Mouse (Mus musculus) layer of hippocampus, postnatal 25 days (tissue): ENCODE data around the gene Sema4g. TPM values are rescaled to one million over a fixed set of nuclear protein-coding genes. Genes with fewer than 3 reads are reported as not detected.

Source experiments
- DNase-seq, 2 experiments: peaks; one replicate each; pipeline ENCODE4 v3.0.0; 2022; ENCODE audit warnings: mixed read lengths in 2 of 2, low spot score in 1 of 2; ENCODE audit errors: extremely low spot score in 1 of 2
- total RNA-seq, 2 experiments: library from RNA; stranded (reverse); gene quantifications; 2 replicates each; pipeline ENCODE4 v1.2.3; 2021

Sema4g gene
- total RNA-seq, 2 experiments from 2014 or later: 24.8 to 29.1 TPM

- DNase-seq: peak; percentile 84 to 91
These were observed 58.6 kb downstream of the Sema4g start, which contains the start of gene Sfxn3 for GRCm38 (mm10) chr19:45047417-45047934. TSS of gene Sfxn3 (plus strand) at chr19:45047503.

- peak; percentile 51 to 55 for DNase-seq
These were observed 59.2 kb downstream of the Sema4g start for GRCm38 (mm10) chr19:45047935-45048643.

DNA sequence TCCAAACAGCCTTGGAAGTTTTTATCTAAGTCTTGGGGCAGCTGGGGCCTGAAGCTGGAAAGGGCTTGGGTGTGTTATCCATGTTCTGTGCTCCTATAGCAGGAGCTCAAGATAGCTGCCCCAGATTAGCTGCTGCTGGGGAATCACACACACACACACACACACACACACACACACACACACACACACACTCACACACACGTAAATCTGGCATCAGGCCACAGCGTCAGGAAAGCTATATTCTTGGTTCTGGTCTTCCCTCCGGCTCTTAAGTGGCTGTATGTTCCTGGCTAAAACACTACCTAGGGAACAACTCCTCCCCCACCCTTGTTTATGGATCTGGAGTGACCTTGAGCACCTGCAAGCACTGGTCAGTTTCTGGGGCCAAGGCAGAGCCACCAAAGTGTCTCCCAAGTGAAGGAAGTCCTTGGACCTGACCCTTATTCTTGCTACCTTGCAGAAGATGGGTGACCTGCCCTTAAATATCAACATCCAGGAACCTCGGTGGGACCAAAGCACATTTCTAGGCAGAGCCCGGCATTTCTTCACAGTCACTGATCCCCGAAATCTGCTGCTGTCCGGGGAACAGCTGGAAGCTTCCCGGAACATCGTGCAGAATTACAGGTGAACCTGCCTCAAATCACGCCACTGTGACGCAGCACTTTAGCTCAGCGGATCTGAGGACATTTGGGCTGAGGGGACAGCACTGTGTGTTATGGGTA lies 59.9 kb downstream of the Sema4g start:
- no peak for DNase-seq

- no peak for DNase-seq
These were observed 60.6 kb downstream of the Sema4g start for GRCm38 (mm10) chr19:45049523-45049922.

Other genes starting within 250 kb of the Sema4g start
- under 1 TPM; 0.30 to 0.52 TPM for gene Pax2, start 233.1 kb upstream of the Sema4g start, total RNA-seq
- gene Slf2, start 58.0 kb upstream of the Sema4g start, total RNA-seq: 10 to 100 TPM; 31.8 to 39.3 TPM
- 10 to 100 TPM; 15.4 to 15.5 TPM for gene Twnk, start 16.6 kb downstream of the Sema4g start, total RNA-seq
- gene Mrpl43, start 17.3 kb downstream of the Sema4g start, total RNA-seq: 10 to 100 TPM; 43.8 to 45.0 TPM
- gene Lzts2, start 25.3 kb downstream of the Sema4g start, total RNA-seq: 10 to 100 TPM; 27.3 to 29.3 TPM
- 1 to 10 TPM; 1.8 to 2.9 TPM for gene Pdzd7, start 56.6 kb downstream of the Sema4g start, total RNA-seq
- gene Sfxn3, start 58.4 kb downstream of the Sema4g start, total RNA-seq: 100 to 1,000 TPM in 1 of 2 experiments, 10 to 100 TPM in 1; 89.0 to 105 TPM
- gene Kazald1, start 86.1 kb downstream of the Sema4g start, total RNA-seq: 1 to 10 TPM; 1.2 to 1.7 TPM
- gene Tlx1, start 161.6 kb downstream of the Sema4g start, total RNA-seq: not detected
- gene Lbx1, start 246.7 kb downstream of the Sema4g start, total RNA-seq: not detected